21 mouse cellular contexts compared by ENCODE assay signal in the genomic region with DNA sequence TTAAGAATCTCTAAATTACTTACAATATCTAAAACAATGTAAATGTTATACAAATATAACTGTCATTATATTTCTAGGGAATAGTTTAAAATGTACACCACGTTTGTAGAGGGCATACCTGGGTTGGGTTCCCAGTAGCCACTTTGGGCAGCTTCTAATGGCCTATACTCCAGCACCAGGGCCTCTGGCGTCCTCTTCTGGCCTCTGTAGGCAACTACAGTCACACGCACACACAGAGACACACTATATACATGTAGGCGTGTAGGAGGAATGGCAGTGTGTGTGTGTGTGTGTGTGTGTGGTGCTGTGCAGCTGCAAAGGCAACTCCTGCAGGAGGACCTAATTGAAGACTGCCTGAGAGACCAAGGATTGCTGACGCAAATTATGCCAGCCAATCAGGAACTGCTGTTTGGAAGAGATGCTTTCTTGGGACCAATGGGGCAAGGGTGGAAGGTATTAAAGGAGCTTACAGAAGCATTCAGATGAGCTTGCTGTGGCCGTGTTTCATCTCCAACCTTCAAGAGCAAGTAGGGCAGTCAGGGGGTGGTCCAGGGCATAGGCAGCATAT.
A peak's percentile ranks its signal among the peaks of the same experiment; 100 is the strongest.
DNase-seq lines count a peak whose midpoint lies in the region; ATAC-seq and TF ChIP-seq lines count a peak whose summit lies in the region.
"Had no signal": no experiment of that assay in that cellular context is flagged by ENCODE, and none has a peak within 500 bp of the region (broad histone marks: within the 10 kb centered on the region; RNA-seq: fewer than 3 reads in every experiment).

No protein-coding gene starts in this region.

- H3K36me3 ChIP-seq in hindbrain, postnatal 0 days (ENCODE audit: insufficient read depth, low read length): no peaks in the 10 kb centered on the region
- no peaks in the 10 kb centered on the region for H3K36me3 ChIP-seq in hindbrain, embryonic 10.5 days
- no peaks in the 10 kb centered on the region for H3K36me3 ChIP-seq in midbrain, embryonic 11.5 days (ENCODE audit: control insufficient read depth, insufficient read depth, low read length)
- no peaks in the 10 kb centered on the region for H3K36me3 ChIP-seq in midbrain, embryonic 15.5 days (replicated peaks)
- no peaks in the 10 kb centered on the region for H3K36me3 ChIP-seq in stomach, postnatal 0 days (ENCODE audit: control insufficient read depth, insufficient read depth, low read length)
- H3K36me3 ChIP-seq: limb, embryonic 10.5 days had no signal

- TF ChIP-seq EP300 in stomach, postnatal 0 days (optimal IDR thresholded peaks at IDR 0.05): no peak

- in situ Hi-C loops in Patski (cut with MboI; ENCODE audit: low pct_unique_long_range_greater_than_20kb): no loop called here

- 85% methylated on average over 6 of the region's 6 CpGs for WGBS in hindbrain, postnatal 0 days
- WGBS in hindbrain, embryonic 10.5 days: 81% methylated on average over 6 of the region's 6 CpGs
- 81% methylated on average over 6 of the region's 6 CpGs for WGBS in midbrain, embryonic 11.5 days
- 83% methylated on average over 6 of the region's 6 CpGs for WGBS in midbrain, embryonic 15.5 days
- 83% methylated on average over 6 of the region's 6 CpGs for WGBS in stomach, postnatal 0 days

- no peak overlapping the region for H3K4me2 ChIP-seq in hindbrain, postnatal 0 days (ENCODE audit: low read depth, low read length)
- H3K4me2 ChIP-seq in midbrain, embryonic 11.5 days: no peak overlapping the region
- no peak overlapping the region for H3K4me2 ChIP-seq in midbrain, embryonic 15.5 days
- H3K4me2 ChIP-seq in stomach, postnatal 0 days (replicated peaks; ENCODE audit: low read depth): no peak overlapping the region
- H3K4me2 ChIP-seq: liver, embryonic 11.5 days had no signal

- CTCF ChIA-PET in Patski (lab: Charles Lee): interaction anchor here (2.3 kb wide), 1 partner anchor 10 kb away, joined by 9 read pairs; no protein-coding TSS in a partner anchor

- H3K4me3 ChIP-seq in hindbrain, postnatal 0 days (ENCODE audit: low read length): no peak overlapping the region
- no peak overlapping the region for H3K4me3 ChIP-seq in hindbrain, embryonic 10.5 days
- no peak overlapping the region for H3K4me3 ChIP-seq in midbrain, embryonic 11.5 days (ENCODE audit: low read depth, low read length)
- H3K4me3 ChIP-seq in midbrain, embryonic 15.5 days: no peak overlapping the region
- no peak overlapping the region for H3K4me3 ChIP-seq in stomach, postnatal 0 days (ENCODE audit: low read depth, low read length)
- H3K4me3 ChIP-seq: gastrocnemius, adult 2 months; limb, embryonic 10.5 days had no signal

- no peaks in the 10 kb centered on the region for H3K9me3 ChIP-seq in hindbrain, postnatal 0 days (ENCODE audit: low read length)
- H3K9me3 ChIP-seq in hindbrain, embryonic 10.5 days: no peaks in the 10 kb centered on the region
- H3K9me3 ChIP-seq in midbrain, embryonic 11.5 days (ENCODE audit: control insufficient read depth, low read length): no peaks in the 10 kb centered on the region
- H3K9me3 ChIP-seq in midbrain, embryonic 15.5 days: no peaks in the 10 kb centered on the region
- H3K9me3 ChIP-seq in stomach, postnatal 0 days (ENCODE audit: control insufficient read depth, low read length): no peaks in the 10 kb centered on the region
- H3K9me3 ChIP-seq: limb, embryonic 10.5 days had no signal

- TF ChIP-seq CTCF in hindbrain, postnatal 0 days (IDR thresholded peaks at IDR 0.05; ENCODE audit: low read depth): peak; percentile 30; the same call in 1 of the 2 replicates
- TF ChIP-seq CTCF in Patski (IDR thresholded peaks at IDR 0.05): peak; percentile 63
- peak; percentile 17; the same call in 1 of the 2 replicates for TF ChIP-seq CTCF in stomach, postnatal 0 days (IDR thresholded peaks at IDR 0.05; ENCODE audit: low read depth)

- H3K27ac ChIP-seq in hindbrain, postnatal 0 days: no peak overlapping the region
- H3K27ac ChIP-seq in hindbrain, embryonic 10.5 days: no peak overlapping the region
- H3K27ac ChIP-seq in midbrain, embryonic 11.5 days (ENCODE audit: low read depth, low read length): no peak overlapping the region
- H3K27ac ChIP-seq in midbrain, embryonic 15.5 days: no peak overlapping the region
- H3K27ac ChIP-seq in stomach, postnatal 0 days (replicated peaks): no peak overlapping the region
- H3K27ac ChIP-seq: gastrocnemius, adult 2 months; limb, embryonic 10.5 days had no signal

- ATAC-seq in hindbrain, postnatal 0 days: no peak
- ATAC-seq in midbrain, embryonic 11.5 days (ENCODE audit: low FRiP score): no peak
- no peak for ATAC-seq in midbrain, embryonic 15.5 days (replicated peaks)
- ATAC-seq in Patski: no peak
- ATAC-seq in stomach, postnatal 0 days (ENCODE audit: low FRiP score, low TSS enrichment): no peak
- ATAC-seq: hindbrain, embryonic 16.5 days; lung, postnatal 0 days; midbrain, embryonic 16.5 days had no signal

- H3K27me3 ChIP-seq in hindbrain, postnatal 0 days (ENCODE audit: insufficient read depth, low read length): no peaks in the 10 kb centered on the region
- no peaks in the 10 kb centered on the region for H3K27me3 ChIP-seq in hindbrain, embryonic 10.5 days (ENCODE audit: insufficient read depth, poor library complexity, severe bottlenecking)
- H3K27me3 ChIP-seq in midbrain, embryonic 11.5 days (ENCODE audit: control insufficient read depth, insufficient read depth, low read length): no peaks in the 10 kb centered on the region
- no peaks in the 10 kb centered on the region for H3K27me3 ChIP-seq in midbrain, embryonic 15.5 days (replicated peaks)
- no peaks in the 10 kb centered on the region for H3K27me3 ChIP-seq in Patski
- H3K27me3 ChIP-seq in stomach, postnatal 0 days (ENCODE audit: control insufficient read depth, insufficient read depth, low read length): no peaks in the 10 kb centered on the region

- H3K4me1 ChIP-seq in hindbrain, postnatal 0 days (ENCODE audit: insufficient read depth, low read length): no peaks in the 10 kb centered on the region
- peaks cover 19% of the 10 kb centered on the region for H3K4me1 ChIP-seq in hindbrain, embryonic 10.5 days (replicated peaks)
- H3K4me1 ChIP-seq in midbrain, embryonic 11.5 days (ENCODE audit: control insufficient read depth, insufficient read depth, low read length): no peaks in the 10 kb centered on the region
- H3K4me1 ChIP-seq in midbrain, embryonic 15.5 days: peaks cover 35% of the 10 kb centered on the region
- H3K4me1 ChIP-seq in stomach, postnatal 0 days (replicated peaks; ENCODE audit: control insufficient read depth, insufficient read depth): no peaks in the 10 kb centered on the region

- no peak for DNase-seq in hindbrain, postnatal 0 days (ENCODE audit: low spot score)
- no peak for DNase-seq in hindbrain, embryonic 10.5 days (ENCODE audit: low spot score)
- peak; percentile 56 for DNase-seq in midbrain, embryonic 11.5 days (ENCODE audit: low spot score, missing footprints)
- DNase-seq in Patski (ENCODE audit: low read depth, low spot score): no peak
- DNase-seq in stomach, postnatal 0 days (ENCODE audit: low spot score): no peak
- no peak for DNase-seq in adipocyte (ENCODE audit: low spot score)
- DNase-seq: cerebellum, postnatal 10 days; embryo, embryonic 11 days; gastrocnemius, adult 2 months; heart, adult 18-20 months; heart, postnatal 4 days; kidney, adult 18-20 months; kidney, postnatal 10 days; spleen, adult 18-20 months; thymus, adult 2 months had no signal

- POLR2A ChIA-PET in Patski (lab: Charles Lee): no interaction called here

- no peak overlapping the region for H3K9ac ChIP-seq in hindbrain, postnatal 0 days (replicated peaks; ENCODE audit: low read length)
- no peak overlapping the region for H3K9ac ChIP-seq in midbrain, embryonic 11.5 days (ENCODE audit: low read length)
- no peak overlapping the region for H3K9ac ChIP-seq in midbrain, embryonic 15.5 days
- no peak overlapping the region for H3K9ac ChIP-seq in stomach, postnatal 0 days (ENCODE audit: low read length)
